Mouse (Mus musculus) forebrain, embryonic 15.5 days (tissue): Measurements from ENCODE around the gene Cdh23. TPM values are rescaled to one million over a fixed set of nuclear protein-coding genes. Genes with fewer than 3 reads are reported as not detected.

ENCODE experiments used
- ATAC-seq: fragments of 200-750 bp; cut with Nextera tagmentation; replicated peaks from 2 replicates; pipeline ENCODE4 v1.8.0; 2017; ENCODE audit warnings: mild to moderate bottlenecking, moderate TSS enrichment, moderate library complexity
- H3K27ac ChIP-seq: fragments of 300-500 bp; sonication (generic); replicated peaks from 2 replicates; pipeline ENCODE4 v1.5.1; 2015; ENCODE audit warnings: mild to moderate bottlenecking, inconsistent platforms
- H3K27me3 ChIP-seq: fragments of 300-500 bp; sonication (generic); 2 replicates; pipeline ENCODE4 v1.6.1; 2015; ENCODE audit warnings: inconsistent platforms
- H3K36me3 ChIP-seq: fragments of 300-500 bp; sonication (generic); 2 replicates; pipeline ENCODE4 v1.6.1; 2015; ENCODE audit warnings: mild to moderate bottlenecking, inconsistent platforms
- H3K4me1 ChIP-seq: fragments of 300-500 bp; sonication (generic); 2 replicates; pipeline ENCODE4 v1.6.1; 2015; ENCODE audit warnings: inconsistent platforms
- H3K4me2 ChIP-seq: fragments of 300-500 bp; sonication (generic); replicated peaks from 2 replicates; pipeline ENCODE4 v1.6.1; 2015; ENCODE audit warnings: mild to moderate bottlenecking, inconsistent platforms
- H3K4me3 ChIP-seq: fragments of 300-500 bp; sonication (generic); 2 replicates; pipeline ENCODE4 v1.5.1; 2015; ENCODE audit warnings: mild to moderate bottlenecking, inconsistent platforms
- H3K9ac ChIP-seq: fragments of 300-500 bp; sonication (generic); replicated peaks from 2 replicates; pipeline ENCODE4 v1.6.1; 2015; ENCODE audit warnings: mild to moderate bottlenecking, inconsistent platforms
- H3K9me3 ChIP-seq: fragments of 300-500 bp; sonication (generic); 2 replicates; pipeline ENCODE4 v1.6.1; 2016; ENCODE audit warnings: inconsistent platforms
- WGBS: fragments of 180-500 bp; shearing (Covaris S2); methylation state at CpG from one replicate; pipeline ENCODE4 v1.1.7; 2015; ENCODE audit warnings: mixed read lengths; 5-methylcytosine and 5-hydroxymethylcytosine counted together
- polyA plus RNA-seq: library from polyadenylated mRNA; unstranded; fragments of >200 nt; fragmentation: Nextera tagmentation; extraction: Ambion mirVana; gene quantifications from 2 replicates; pipeline ENCODE4 v1.2.1, GENCODE M21; 2015

The Cdh23 gene
- polyA plus RNA-seq, 1 experiment from 2014 or later = 1.2 TPM

- H3K27ac ChIP-seq = no peak overlapping the region
- 1% methylated on average over 6 of the region's 6 CpGs for WGBS
Measured at GRCm38 (mm10) chr10:60585691-60586090, 110.6 kb downstream of the Cdh23 start.

GRCm38 (mm10) chr10:60582956-60583355 lies 113.3 kb downstream of the Cdh23 start:
- H3K36me3 ChIP-seq = no peaks in the 10 kb centered on the region
- H3K27me3 ChIP-seq = peaks cover 38% of the 10 kb centered on the region
- 0 out of 2 replicates have a peak overlapping the region, but pooled peaks have one; percentile 19 for H3K4me2 ChIP-seq
- H3K27ac ChIP-seq = no peak overlapping the region
- H3K4me3 ChIP-seq = no peak overlapping the region
- no peaks in the 10 kb centered on the region for H3K9me3 ChIP-seq
- H3K4me1 ChIP-seq = peaks cover 17% of the 10 kb centered on the region
- no peak overlapping the region for H3K9ac ChIP-seq
- no peak; the same call in 1 of the 2 replicates for ATAC-seq
- 22% methylated on average over 15 of the region's 15 CpGs for WGBS

More at GRCm38 (mm10) chr10:60585691-60586090, 110.6 kb downstream of the Cdh23 start:
- Histone ChIP-seq H3K9me3 (no peaks in the 10 kb centered on the region), H3K4me1 (peaks cover 17% of the 10 kb centered on the region), H3K4me2 (no peak overlapping the region), H3K36me3 (no peaks in the 10 kb centered on the region), H3K9ac (no peak overlapping the region), H3K4me3 (no peak overlapping the region), H3K27me3 (peaks cover 43% of the 10 kb centered on the region)
- ATAC-seq = peak; percentile 23; the same call in 1 of the 2 replicates

- H3K27ac ChIP-seq = no peak overlapping the region
- 64% methylated on average over 15 of the region's 15 CpGs for WGBS
- H3K36me3 ChIP-seq = no peaks in the 10 kb centered on the region
- H3K9me3 ChIP-seq = no peaks in the 10 kb centered on the region
- H3K4me2 ChIP-seq = no peak overlapping the region
- peaks cover 30% of the 10 kb centered on the region for H3K27me3 ChIP-seq
- no peak for ATAC-seq
- no peak overlapping the region for H3K4me3 ChIP-seq
- H3K4me1 ChIP-seq = peaks cover 18% of the 10 kb centered on the region
- no peak overlapping the region for H3K9ac ChIP-seq
Measured at GRCm38 (mm10) chr10:60580666-60581065, 115.6 kb downstream of the Cdh23 start.

- H3K4me1 ChIP-seq = peaks cover 13% of the 10 kb centered on the region
- ATAC-seq = 0 out of 2 replicates have a peak, but pooled peaks have one; percentile 33
- H3K9me3 ChIP-seq = no peaks in the 10 kb centered on the region
- no peak overlapping the region for H3K9ac ChIP-seq
- H3K4me3 ChIP-seq = no peak overlapping the region
- WGBS = 16% methylated on average over 12 of the region's 12 CpGs
- no peak overlapping the region for H3K4me2 ChIP-seq
- H3K27ac ChIP-seq = no peak overlapping the region
- H3K27me3 ChIP-seq = peaks cover 19% of the 10 kb centered on the region
- no peaks in the 10 kb centered on the region for H3K36me3 ChIP-seq
Measured at GRCm38 (mm10) chr10:60578738-60579538, 117.4 kb downstream of the Cdh23 start.

- Histone ChIP-seq H3K9ac (no peak overlapping the region), H3K4me1 (peaks cover 12% of the 10 kb centered on the region), H3K27me3 (peaks cover 13% of the 10 kb centered on the region), H3K4me3 (no peak overlapping the region), H3K9me3 (no peaks in the 10 kb centered on the region), H3K27ac (no peak overlapping the region), H3K4me2 (no peak overlapping the region), H3K36me3 (no peaks in the 10 kb centered on the region)
- ATAC-seq = no peak
- 82% methylated on average over 12 of the region's 12 CpGs for WGBS
Measured at GRCm38 (mm10) chr10:60577920-60578737, 118.2 kb downstream of the Cdh23 start.

GRCm38 (mm10) chr10:60577125-60577919 lies 119.0 kb downstream of the Cdh23 start:
- WGBS = 31% methylated on average over 13 of the region's 13 CpGs
- ATAC-seq = 0 out of 2 replicates have a peak, but pooled peaks have one; percentile 20
- Histone ChIP-seq H3K4me1 (peaks cover 8% of the 10 kb centered on the region), H3K27me3 (peaks cover 13% of the 10 kb centered on the region), H3K9ac (no peak overlapping the region), H3K9me3 (no peaks in the 10 kb centered on the region), H3K27ac (no peak overlapping the region), H3K4me2 (no peak overlapping the region), H3K4me3 (no peak overlapping the region), H3K36me3 (no peaks in the 10 kb centered on the region)

- H3K4me1 ChIP-seq = peaks cover 8% of the 10 kb centered on the region
Measured at GRCm38 (mm10) chr10:60574851-60575250, 121.4 kb downstream of the Cdh23 start.

GRCm38 (mm10) chr10:60571491-60571890 lies 124.8 kb downstream of the Cdh23 start:
- H3K4me1 ChIP-seq = peaks cover 5% of the 10 kb centered on the region
- H3K4me2 ChIP-seq = no peak overlapping the region
- no peaks in the 10 kb centered on the region for H3K9me3 ChIP-seq
- H3K27me3 ChIP-seq = peaks cover 4% of the 10 kb centered on the region; the same call in 1 of the 2 replicates
- WGBS = 71% methylated on average over 4 of the region's 4 CpGs
- no peak for ATAC-seq
- no peak overlapping the region for H3K9ac ChIP-seq
- H3K36me3 ChIP-seq = no peaks in the 10 kb centered on the region
- H3K4me3 ChIP-seq = no peak overlapping the region
- no peak overlapping the region for H3K27ac ChIP-seq

More at GRCm38 (mm10) chr10:60574851-60575250, 121.4 kb downstream of the Cdh23 start:
- ATAC-seq = no peak
- Histone ChIP-seq H3K9me3 (no peaks in the 10 kb centered on the region), H3K27me3 (no peaks in the 10 kb centered on the region), H3K4me2 (no peak overlapping the region), H3K36me3 (no peaks in the 10 kb centered on the region), H3K27ac (no peak overlapping the region), H3K4me3 (no peak overlapping the region), H3K9ac (no peak overlapping the region)
- 85% methylated on average over 3 of the region's 3 CpGs for WGBS

GRCm38 (mm10) chr10:60566369-60567037 lies 129.8 kb downstream of the Cdh23 start:
- ATAC-seq = no peak
- Histone ChIP-seq H3K4me2 (peak overlapping the region; percentile 24), H3K9ac (no peak overlapping the region)

GRCm38 (mm10) chr10:60564136-60564535 lies 132.2 kb downstream of the Cdh23 start:
- Histone ChIP-seq H3K36me3 (no peaks in the 10 kb centered on the region), H3K27ac (no peak overlapping the region), H3K4me2 (no peak overlapping the region), H3K4me1 (peaks cover 7% of the 10 kb centered on the region), H3K9ac (no peak overlapping the region), H3K27me3 (peaks cover 4% of the 10 kb centered on the region; the same call in 1 of the 2 replicates), H3K4me3 (no peak overlapping the region), H3K9me3 (no peaks in the 10 kb centered on the region)
- WGBS = 79% methylated on average over 6 of the region's 6 CpGs
- no peak for ATAC-seq

More at GRCm38 (mm10) chr10:60566369-60567037, 129.8 kb downstream of the Cdh23 start:
- Histone ChIP-seq H3K27me3 (peaks cover 4% of the 10 kb centered on the region; the same call in 1 of the 2 replicates), H3K36me3 (no peaks in the 10 kb centered on the region), H3K4me1 (peaks cover 7% of the 10 kb centered on the region), H3K9me3 (no peaks in the 10 kb centered on the region), H3K27ac (no peak overlapping the region), H3K4me3 (no peak overlapping the region)
- WGBS = 44% methylated on average over 24 of the region's 24 CpGs

- ATAC-seq = no peak
- Histone ChIP-seq H3K9ac (no peak overlapping the region), H3K27ac (no peak overlapping the region), H3K4me1 (peaks cover 13% of the 10 kb centered on the region), H3K9me3 (no peaks in the 10 kb centered on the region), H3K4me3 (no peak overlapping the region), H3K4me2 (no peak overlapping the region), H3K27me3 (peaks cover 4% of the 10 kb centered on the region; the same call in 1 of the 2 replicates), H3K36me3 (no peaks in the 10 kb centered on the region)
- WGBS = 23% methylated on average over 7 of the region's 7 CpGs
Measured at GRCm38 (mm10) chr10:60562946-60563345, 133.3 kb downstream of the Cdh23 start.
